Mouse (Mus musculus): Measurements from ENCODE around the gene Cenpi.

Cenpi gene

GRCm38 (mm10) chrX:134362156-134362555, 54.3 kb downstream of the Cenpi start:
- DNase-seq (ENCODE audit: low read depth, low spot score), result no peak

GRCm38 (mm10) chrX:134365421-134365820, 57.5 kb downstream of the Cenpi start:
- DNase-seq (ENCODE audit: low read depth, low spot score), result no peak

GRCm38 (mm10) chrX:134366547-134366946, 58.7 kb downstream of the Cenpi start:
- no peak for DNase-seq (ENCODE audit: low read depth, low spot score)

- peak; percentile 58 for DNase-seq (ENCODE audit: low read depth, low spot score)
Measured at GRCm38 (mm10) chrX:134371279-134371678, 63.4 kb downstream of the Cenpi start.

- DNase-seq (ENCODE audit: low read depth, low spot score), result peak; percentile 28
Measured at GRCm38 (mm10) chrX:134374190-134374589, 66.3 kb downstream of the Cenpi start.

GRCm38 (mm10) chrX:134384896-134385295, 77.0 kb downstream of the Cenpi start:
- no peak for DNase-seq (ENCODE audit: low read depth, low spot score)

- no peak for DNase-seq (ENCODE audit: low read depth, low spot score)
Measured at GRCm38 (mm10) chrX:134398972-134399371, 91.1 kb downstream of the Cenpi start.

- DNase-seq (ENCODE audit: low read depth, low spot score), result no peak
Measured at GRCm38 (mm10) chrX:134403863-134404583, 96.1 kb downstream of the Cenpi start, which contains the start of gene Drp2. TSS of gene Drp2 (plus strand) at chrX:134404551.

- DNase-seq (ENCODE audit: low read depth, low spot score), result no peak
Measured at GRCm38 (mm10) chrX:134404584-134404955, 96.7 kb downstream of the Cenpi start.

- DNase-seq (ENCODE audit: low read depth, low spot score), result no peak
Measured at GRCm38 (mm10) chrX:134409354-134409900, 101.5 kb downstream of the Cenpi start.

- DNase-seq (ENCODE audit: low read depth, low spot score), result no peak
Measured at GRCm38 (mm10) chrX:134412096-134412495, 104.2 kb downstream of the Cenpi start.
